Mouse (Mus musculus) ES-Bruce4 (cell line): Measurements from ENCODE around the gene Gtsf1.

Experiments used
- CTCF ChIP-seq: IDR thresholded peaks from one replicate; pipeline ENCODE4 v1.8.1; 2011; ENCODE audit warnings: low read depth, low read length
- EP300 ChIP-seq: IDR thresholded peaks from 2 replicates; pipeline ENCODE4 v1.6.1; 2011; ENCODE audit warnings: low read depth, low read length; ENCODE audit not compliant: insufficient read depth
- POLR2A ChIP-seq: IDR thresholded peaks from one replicate; pipeline ENCODE4 v1.8.1; 2011; ENCODE audit warnings: low read length; ENCODE audit not compliant: insufficient read depth

GRCm38 (mm10) chr15:103366376-103367149, 63.7 kb downstream of the Gtsf1 start, which contains the start of gene Itga5:
- TF ChIP-seq EP300 (no peak), CTCF (no peak), POLR2A (no peak)
